Mouse (Mus musculus): ENCODE measurements around the gene Pcsk4. TPM values are rescaled to one million over a fixed set of nuclear protein-coding genes. Genes with fewer than 3 reads are reported as not detected.
"Not testable (repeated sequence)": the region's sequence is repeated elsewhere in the genome, so short reads cannot be mapped to it uniquely, and the experiment has no call there.

Gene Pcsk4
- polyA plus RNA-seq, 1 experiment: not detected

DNA sequence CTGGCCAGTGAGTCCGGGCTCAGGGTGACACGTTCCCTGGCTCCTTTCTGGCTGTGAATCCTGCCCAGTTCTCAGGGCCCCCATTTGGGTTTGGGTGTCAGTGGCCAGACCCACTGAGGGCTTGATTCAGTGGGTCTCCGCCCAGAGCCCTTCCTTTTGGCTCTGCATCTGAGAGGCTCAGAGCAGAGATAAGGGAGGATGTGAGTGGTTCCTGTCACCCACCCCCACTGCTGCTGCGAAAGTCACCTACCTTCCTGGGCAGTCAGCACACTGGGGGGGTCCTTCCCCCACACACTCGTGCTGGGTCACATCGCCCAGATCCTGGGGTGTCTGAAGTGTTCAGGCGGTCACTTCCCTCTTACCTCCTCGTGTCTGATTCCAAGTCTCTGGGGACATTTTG lies 23.4 kb upstream of the Pcsk4 start:
- TF ChIP-seq POLR2A (IDR thresholded peaks at IDR 0.05; ENCODE audit: insufficient read depth, low read depth, low read length) (no peak), CTCF (IDR thresholded peaks at IDR 0.05; ENCODE audit: insufficient read depth, low read depth, low read length) (no peak)
- no peak overlapping the region for H3K4me3 ChIP-seq (ENCODE audit: insufficient read depth, low read depth, low read length)
- 78% methylated on average over 8 of the region's 8 CpGs for WGBS
- H3K27ac ChIP-seq (ENCODE audit: insufficient read depth, low read depth, low read length): no peak overlapping the region
- H3K4me1 ChIP-seq (ENCODE audit: control insufficient read depth, insufficient read depth, low read length): peaks cover 34% of the 10 kb centered on the region

- no peak overlapping the region for H3K27ac ChIP-seq (ENCODE audit: insufficient read depth, low read depth, low read length)
- peaks cover 31% of the 10 kb centered on the region for H3K4me1 ChIP-seq (ENCODE audit: control insufficient read depth, insufficient read depth, low read length)
- no peak overlapping the region for H3K4me3 ChIP-seq (ENCODE audit: insufficient read depth, low read depth, low read length)
- no peak for TF ChIP-seq CTCF (IDR thresholded peaks at IDR 0.05; ENCODE audit: insufficient read depth, low read depth, low read length)
- TF ChIP-seq POLR2A (IDR thresholded peaks at IDR 0.05; ENCODE audit: insufficient read depth, low read depth, low read length): no peak
- WGBS: 36% methylated on average over 11 of the region's 11 CpGs
Measured at GRCm38 (mm10) chr10:80351896-80352295, 22.6 kb upstream of the Pcsk4 start.

GRCm38 (mm10) chr10:80350292-80350691 lies 21.0 kb upstream of the Pcsk4 start:
- no peak for TF ChIP-seq POLR2A (IDR thresholded peaks at IDR 0.05; ENCODE audit: insufficient read depth, low read depth, low read length)
- peak; percentile 86 for TF ChIP-seq CTCF (IDR thresholded peaks at IDR 0.05; ENCODE audit: insufficient read depth, low read depth, low read length)
- no peak overlapping the region for H3K27ac ChIP-seq (ENCODE audit: insufficient read depth, low read depth, low read length)
- no peak overlapping the region for H3K4me3 ChIP-seq (ENCODE audit: insufficient read depth, low read depth, low read length)
- WGBS: 7% methylated on average over 7 of the region's 7 CpGs
- peaks cover 18% of the 10 kb centered on the region for H3K4me1 ChIP-seq (ENCODE audit: control insufficient read depth, insufficient read depth, low read length)

GRCm38 (mm10) chr10:80348981-80349380 lies 19.7 kb upstream of the Pcsk4 start:
- no peak overlapping the region for H3K27ac ChIP-seq (ENCODE audit: insufficient read depth, low read depth, low read length)
- H3K4me3 ChIP-seq (ENCODE audit: insufficient read depth, low read depth, low read length): no peak overlapping the region
- 20% methylated on average over 26 of the region's 26 CpGs for WGBS
- peaks cover 27% of the 10 kb centered on the region for H3K4me1 ChIP-seq (ENCODE audit: control insufficient read depth, insufficient read depth, low read length)
- TF ChIP-seq POLR2A (IDR thresholded peaks at IDR 0.05; ENCODE audit: insufficient read depth, low read depth, low read length) (no peak), CTCF (IDR thresholded peaks at IDR 0.05; ENCODE audit: insufficient read depth, low read depth, low read length) (no peak)

- H3K4me1 ChIP-seq (ENCODE audit: control insufficient read depth, insufficient read depth, low read length): peaks cover 32% of the 10 kb centered on the region
- 1% methylated on average over 42 of the region's 42 CpGs for WGBS
- no peak within 1 kb of the TSS for H3K27ac ChIP-seq (ENCODE audit: insufficient read depth, low read depth, low read length)
- H3K4me3 ChIP-seq (ENCODE audit: insufficient read depth, low read depth, low read length): peak within 1 kb of the TSS; percentile 22
- TF ChIP-seq POLR2A (IDR thresholded peaks at IDR 0.05; ENCODE audit: insufficient read depth, low read depth, low read length): no peak
- peak; percentile 67 for TF ChIP-seq CTCF (IDR thresholded peaks at IDR 0.05; ENCODE audit: insufficient read depth, low read depth, low read length)
Measured at GRCm38 (mm10) chr10:80348244-80348781, 19.0 kb upstream of the Pcsk4 start, which contains the start of gene Adamtsl5. Gene Adamtsl5, minus strand, starts transcription at chr10:80348412.

DNA sequence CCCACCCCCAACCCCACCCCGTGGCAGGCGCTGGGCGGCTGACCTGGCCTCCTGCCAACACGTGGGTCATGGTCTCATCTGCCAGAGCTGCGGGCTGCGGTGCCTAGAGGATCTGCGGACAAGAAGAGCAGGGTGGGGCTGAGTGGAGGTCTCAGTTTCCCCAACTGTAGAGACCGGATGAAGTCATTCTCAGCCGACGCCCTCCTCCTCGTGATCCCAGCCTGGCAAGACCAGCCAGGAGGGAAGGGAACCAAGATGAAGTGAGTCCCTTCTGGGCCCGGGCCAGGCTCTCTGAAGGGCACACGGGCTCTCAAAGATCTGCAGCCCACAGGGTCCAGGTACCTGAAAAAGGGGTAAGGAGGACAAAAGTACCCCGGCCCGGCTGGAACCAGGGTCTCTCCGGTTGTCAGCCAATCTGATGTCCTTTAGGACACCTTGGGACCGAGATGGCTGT lies 18.2 kb upstream of the Pcsk4 start:
- 10% methylated on average over 17 of the region's 17 CpGs for WGBS
- TF ChIP-seq POLR2A (IDR thresholded peaks at IDR 0.05; ENCODE audit: insufficient read depth, low read depth, low read length): no peak
- TF ChIP-seq CTCF (IDR thresholded peaks at IDR 0.05; ENCODE audit: insufficient read depth, low read depth, low read length): no peak
- H3K4me1 ChIP-seq (ENCODE audit: control insufficient read depth, insufficient read depth, low read length): peaks cover 38% of the 10 kb centered on the region
- H3K27ac ChIP-seq (ENCODE audit: insufficient read depth, low read depth, low read length): no peak overlapping the region
- H3K4me3 ChIP-seq (ENCODE audit: insufficient read depth, low read depth, low read length): peak overlapping the region; percentile 22; the same call in 1 of the 2 replicates

- WGBS: 89% methylated on average over 6 of the region's 6 CpGs
- not testable (repeated sequence) for H3K27ac ChIP-seq (ENCODE audit: insufficient read depth, low read depth, low read length); H3K4me3 ChIP-seq (ENCODE audit: insufficient read depth, low read depth, low read length)
- peaks cover 48% of the 10 kb centered on the region for H3K4me1 ChIP-seq (ENCODE audit: control insufficient read depth, insufficient read depth, low read length)
Measured at GRCm38 (mm10) chr10:80345929-80346328, 16.6 kb upstream of the Pcsk4 start.

DNA sequence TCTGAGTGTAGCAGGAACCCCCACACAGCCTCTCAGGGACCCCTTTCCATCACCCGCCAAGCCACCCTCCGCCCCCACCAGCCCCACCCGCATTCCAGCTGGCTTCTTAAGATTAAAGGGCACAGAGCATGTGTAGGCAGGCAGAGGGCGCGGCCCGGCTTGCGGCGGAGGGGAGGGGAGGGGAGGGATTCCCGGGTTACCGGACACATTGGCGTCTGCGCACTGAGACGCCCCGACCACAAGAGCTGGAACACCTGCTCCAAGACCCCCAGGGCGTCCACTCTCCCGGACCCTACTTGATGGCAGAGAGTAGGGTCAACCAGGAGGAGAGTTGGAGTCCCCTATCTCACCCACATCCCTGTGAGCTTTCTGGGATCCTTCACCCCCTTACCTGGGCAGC lies 15.8 kb upstream of the Pcsk4 start:
- TF ChIP-seq CTCF (IDR thresholded peaks at IDR 0.05; ENCODE audit: insufficient read depth, low read depth, low read length) (no peak), POLR2A (IDR thresholded peaks at IDR 0.05; ENCODE audit: insufficient read depth, low read depth, low read length) (no peak)
- no peak overlapping the region for H3K4me3 ChIP-seq (ENCODE audit: insufficient read depth, low read depth, low read length)
- H3K27ac ChIP-seq (ENCODE audit: insufficient read depth, low read depth, low read length): no peak overlapping the region
- WGBS: 6% methylated on average over 16 of the region's 16 CpGs
- peaks cover 49% of the 10 kb centered on the region for H3K4me1 ChIP-seq (ENCODE audit: control insufficient read depth, insufficient read depth, low read length)

DNA sequence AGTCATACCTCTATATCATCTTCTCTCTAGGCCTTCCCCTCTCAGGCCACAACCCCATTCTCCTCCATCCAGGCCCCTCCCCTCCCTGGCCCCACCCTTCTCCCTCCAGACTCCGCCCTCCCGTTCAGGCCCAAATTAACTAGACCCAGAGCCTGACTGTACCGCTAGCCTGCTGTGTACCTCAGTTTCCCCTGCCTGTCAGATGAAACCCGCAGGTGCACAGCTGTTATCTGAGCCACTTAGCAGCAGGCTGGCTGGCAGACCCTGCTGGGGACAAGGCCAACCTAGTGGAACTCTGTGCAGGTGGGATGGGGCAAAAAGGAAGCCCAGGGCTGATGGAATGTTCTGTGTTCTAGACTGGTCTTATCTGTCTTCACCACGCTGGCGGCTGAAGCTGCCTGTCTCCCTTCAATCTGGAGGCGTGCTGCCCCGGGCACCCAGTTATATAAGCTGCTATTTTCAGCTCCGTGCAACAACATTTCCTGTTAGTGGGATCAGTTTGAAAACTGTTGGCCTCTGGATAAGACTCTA lies 14.9 kb upstream of the Pcsk4 start:
- H3K27ac ChIP-seq (ENCODE audit: insufficient read depth, low read depth, low read length): no peak overlapping the region

More for the DNA sequence above, 14.9 kb upstream of the Pcsk4 start:
- Histone ChIP-seq H3K4me3 (ENCODE audit: insufficient read depth, low read depth, low read length) (no peak overlapping the region), H3K4me1 (ENCODE audit: control insufficient read depth, insufficient read depth, low read length) (peaks cover 50% of the 10 kb centered on the region)
- no peak for TF ChIP-seq CTCF (IDR thresholded peaks at IDR 0.05; ENCODE audit: insufficient read depth, low read depth, low read length)
- no peak for TF ChIP-seq POLR2A (IDR thresholded peaks at IDR 0.05; ENCODE audit: insufficient read depth, low read depth, low read length)
- WGBS: 42% methylated on average over 9 of the region's 9 CpGs
